12 mouse cellular contexts compared by ENCODE assay signal in the genomic region with DNA sequence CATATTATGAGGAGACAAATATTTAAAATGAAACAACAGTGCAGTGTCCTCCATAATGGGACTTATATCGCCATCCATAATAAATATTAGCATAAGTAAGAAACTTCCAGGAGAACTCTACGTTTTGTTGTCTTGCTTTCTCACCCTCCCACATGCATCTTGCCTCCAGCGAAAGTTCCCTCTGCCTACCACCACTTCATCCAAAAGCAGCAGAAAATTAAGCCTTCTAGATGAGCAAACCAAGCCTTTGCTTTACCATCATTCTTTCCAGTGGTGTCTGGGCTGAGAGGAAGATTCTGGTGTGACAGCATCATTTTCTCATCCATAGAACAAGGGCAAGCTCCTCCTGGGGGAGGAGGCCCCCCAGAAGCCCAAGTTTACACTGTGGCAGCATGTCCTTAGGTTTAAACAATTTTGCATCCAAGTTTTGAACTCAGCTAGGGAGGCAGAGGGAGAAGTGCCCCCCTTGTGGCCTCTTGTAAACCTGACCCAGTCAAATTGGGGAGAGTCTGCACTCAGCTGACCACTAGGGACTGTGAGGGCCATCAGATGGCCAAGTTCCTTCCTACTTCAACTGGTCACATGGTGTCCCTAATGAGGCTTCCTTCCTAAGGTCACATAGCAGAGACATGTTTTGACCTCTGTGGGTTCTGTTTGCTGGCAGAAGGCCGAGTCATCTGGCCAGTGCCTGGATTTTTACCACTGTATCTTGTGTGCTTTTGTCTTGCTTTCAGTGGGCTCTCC.
DNase-seq lines count a peak whose midpoint lies in the region; ATAC-seq and TF ChIP-seq lines count a peak whose summit lies in the region.
"Had no signal": no experiment of that assay in that cellular context is flagged by ENCODE, and none has a peak within 500 bp of the region (broad histone marks: within the 10 kb centered on the region; RNA-seq: fewer than 3 reads in every experiment).

No protein-coding gene starts in this region.

- no peak; the same call in 1 of the 2 replicates for ATAC-seq in kidney, embryonic 15.5 days (replicated peaks; ENCODE audit: low FRiP score)
- ATAC-seq: midbrain, embryonic 16.5 days had no signal

- intact Hi-C loops in gastrocnemius, adult 2 months (cut with DNase I), result no loop called here

- no peaks in the 10 kb centered on the region for H3K27me3 ChIP-seq in kidney, embryonic 15.5 days
- H3K27me3 ChIP-seq: neural tube, embryonic 15.5 days had no signal

- WGBS in kidney, embryonic 15.5 days, result 76% methylated on average over 4 of the region's 4 CpGs

- H3K4me3 ChIP-seq in gastrocnemius, adult 2 months, result no peak overlapping the region
- no peak overlapping the region for H3K4me3 ChIP-seq in kidney, embryonic 15.5 days (replicated peaks)
- H3K4me3 ChIP-seq: erythroblast, embryonic 14.5 days; neural tube, embryonic 15.5 days had no signal

- TF ChIP-seq CTCF in gastrocnemius, adult 2 months (IDR thresholded peaks at IDR 0.05), result peak; percentile 3; the same call in 1 of the 2 replicates

- no peak for DNase-seq in gastrocnemius, adult 2 months
- no peak for DNase-seq in gastrocnemius, adult 8-10 months (ENCODE audit: low spot score in 2 of 2)
- DNase-seq in kidney, postnatal 14 days, result peak; percentile 22
- DNase-seq in right cerebral cortex, adult 2 months (ENCODE audit: low spot score in 2 of 2), result peak; percentile 46
- no peak for DNase-seq in right cerebral cortex, postnatal 4 days
- no peak for DNase-seq in spleen, adult 18-20 months
- DNase-seq: right cerebral cortex, postnatal 25 days had no signal

- no peak overlapping the region for H3K4me2 ChIP-seq in kidney, embryonic 15.5 days
- H3K4me2 ChIP-seq: hindbrain, embryonic 14.5 days; neural tube, embryonic 15.5 days had no signal

- no peak overlapping the region for H3K27ac ChIP-seq in gastrocnemius, adult 2 months
- H3K27ac ChIP-seq in kidney, embryonic 15.5 days, result no peak overlapping the region
- H3K27ac ChIP-seq: hindbrain, embryonic 14.5 days; neural tube, embryonic 15.5 days had no signal

- no peaks in the 10 kb centered on the region for H3K9me3 ChIP-seq in kidney, embryonic 15.5 days (replicated peaks)
- H3K9me3 ChIP-seq: neural tube, embryonic 15.5 days had no signal

- no peaks in the 10 kb centered on the region for H3K36me3 ChIP-seq in kidney, embryonic 15.5 days

- H3K4me1 ChIP-seq in kidney, embryonic 15.5 days, result no peaks in the 10 kb centered on the region
- H3K4me1 ChIP-seq: neural tube, embryonic 15.5 days had no signal

- H3K9ac ChIP-seq in kidney, embryonic 15.5 days, result no peak overlapping the region
- H3K9ac ChIP-seq: hindbrain, embryonic 14.5 days; neural tube, embryonic 15.5 days had no signal

Comparison
In these comparisons a context has a peak if more than half of its experiments do, and no peak if none do; other contexts are left out.
1. DNase-seq: peak in kidney, postnatal 14 days (single experiment) and right cerebral cortex, adult 2 months (2 of 2); none in gastrocnemius, adult 2 months (single experiment), gastrocnemius, adult 8-10 months (0 of 2), right cerebral cortex, postnatal 4 days (single experiment) and spleen, adult 18-20 months (0 of 2).